Mouse (Mus musculus): Measurements from ENCODE around the gene Inhba. TPM values are rescaled to one million over a fixed set of nuclear protein-coding genes. Genes with fewer than 3 reads are reported as not detected.

The Inhba gene
- total RNA-seq (2017) = 0.89 and 2.2 TPM in 2 replicates

DNA sequence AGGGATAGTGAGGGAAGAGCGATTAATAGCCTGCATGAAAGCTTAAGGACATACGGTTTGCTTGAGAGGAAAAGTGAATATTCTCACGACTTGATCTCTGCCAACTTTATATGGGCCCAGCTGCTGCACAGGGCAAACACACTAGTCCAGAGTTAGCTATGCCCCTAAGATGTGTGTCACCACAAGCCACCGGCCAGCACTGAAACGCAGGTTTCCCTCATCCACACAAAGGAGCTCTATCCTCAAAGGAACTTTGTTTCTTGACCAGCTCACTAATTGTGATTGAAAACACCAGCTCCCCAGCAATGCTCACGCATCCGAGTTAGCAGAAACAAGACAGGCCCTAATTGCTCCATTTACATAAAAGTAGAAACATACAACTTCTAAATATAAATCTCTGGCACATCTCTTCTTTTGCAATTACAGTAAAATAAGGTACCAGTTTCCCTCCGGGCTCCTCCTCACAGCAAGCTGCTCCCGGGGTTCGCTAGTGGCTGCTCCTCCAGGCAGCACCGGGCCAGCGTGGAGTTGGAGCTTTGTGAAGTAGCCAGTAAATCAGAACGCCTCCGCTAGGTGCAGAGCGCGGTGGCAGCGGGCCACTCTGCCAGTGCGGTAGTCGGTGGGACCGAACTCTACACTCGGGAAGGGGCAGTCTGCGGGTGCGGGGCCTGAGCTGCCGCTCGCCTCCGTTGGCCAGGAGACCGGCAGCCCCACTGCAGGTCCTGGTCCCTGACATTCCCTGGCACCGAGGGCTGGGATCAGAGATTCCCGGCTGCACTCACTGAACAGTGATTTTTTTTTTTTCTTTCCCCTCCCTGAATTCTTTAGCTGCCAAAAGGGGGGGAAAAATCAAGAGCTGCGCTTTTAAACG, at the start of gene Inhba:
Gene Inhba, plus strand, starts transcription at position 480 of the 871 bp plus-strand sequence.
- peak; percentile 60 to 72 for ATAC-seq (replicated peaks in 1 of 2; ENCODE audit: insufficient read depth in 1 of 2, low FRiP score in 2 of 2, low TSS enrichment in 1 of 2, low read depth in 1 of 2, poor library complexity in 2 of 2, severe bottlenecking in 2 of 2)

- no peak for ATAC-seq (replicated peaks in 1 of 2; ENCODE audit: insufficient read depth in 1 of 2, low FRiP score in 2 of 2, low TSS enrichment in 1 of 2, low read depth in 1 of 2, poor library complexity in 2 of 2, severe bottlenecking in 2 of 2)
Observed at GRCm38 (mm10) chr13:15976584-15976983, 35.1 kb upstream of the Inhba start.

DNA sequence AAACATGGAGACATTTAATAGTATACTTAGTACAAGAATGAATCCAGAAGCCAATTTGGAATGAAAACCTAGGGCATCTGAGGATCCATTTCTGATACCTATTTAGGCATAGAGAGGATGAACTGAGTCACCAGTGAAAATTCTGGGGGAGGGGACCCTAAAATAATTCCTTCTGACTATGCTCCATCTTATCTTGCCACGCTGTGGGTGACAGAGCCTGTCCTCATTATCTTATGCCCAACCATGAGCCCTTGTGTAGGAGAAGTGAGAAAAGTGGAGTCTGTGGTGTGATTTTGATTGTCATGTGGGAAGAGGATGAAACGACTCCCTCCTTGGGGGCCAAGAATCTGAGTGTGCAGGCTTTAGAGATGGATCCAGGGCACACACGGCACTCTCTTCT, 32.1 kb upstream of the Inhba start:
- ATAC-seq (replicated peaks in 1 of 2; ENCODE audit: insufficient read depth in 1 of 2, low FRiP score in 2 of 2, low TSS enrichment in 1 of 2, low read depth in 1 of 2, poor library complexity in 2 of 2, severe bottlenecking in 2 of 2) = no peak

DNA sequence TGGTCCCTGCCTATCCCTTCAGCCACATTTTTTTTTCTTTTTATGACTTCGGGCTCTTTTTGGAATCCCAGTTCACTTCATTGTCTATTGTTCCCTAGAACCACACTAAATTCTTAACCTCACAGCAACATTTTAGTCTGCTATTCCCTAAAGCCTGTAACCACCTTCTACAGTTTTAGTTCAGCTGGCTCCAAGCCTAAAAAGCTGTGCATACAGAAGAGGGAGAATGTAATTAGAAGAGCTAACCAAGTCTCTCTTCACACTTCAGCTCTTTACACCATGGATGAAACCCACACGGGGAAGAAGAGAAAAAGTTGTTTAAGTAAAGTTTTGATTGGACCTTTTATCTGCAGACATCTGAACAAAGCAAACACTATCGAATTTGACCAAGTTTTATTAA, 29.6 kb upstream of the Inhba start:
- ATAC-seq (replicated peaks in 1 of 2; ENCODE audit: insufficient read depth in 1 of 2, low FRiP score in 2 of 2, low TSS enrichment in 1 of 2, low read depth in 1 of 2, poor library complexity in 2 of 2, severe bottlenecking in 2 of 2) = no peak

DNA sequence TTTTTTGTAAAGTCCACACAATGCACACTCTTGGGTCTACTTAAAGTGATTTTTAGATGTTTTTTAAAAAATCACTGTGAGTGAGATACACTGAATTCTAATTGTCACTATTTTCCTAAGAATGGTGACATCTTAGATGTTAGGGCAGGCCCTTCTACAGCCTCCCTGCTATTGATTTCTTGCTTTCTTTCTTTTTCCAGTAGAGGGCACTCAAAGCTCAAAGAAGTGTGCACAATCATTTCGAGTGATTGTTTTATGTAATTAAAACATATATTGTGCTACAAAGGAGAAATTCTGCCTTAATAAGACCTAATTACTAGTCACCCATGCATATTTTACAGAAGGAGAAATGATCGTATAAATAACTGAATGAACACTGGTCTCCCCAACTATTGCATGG, 25.9 kb upstream of the Inhba start:
- peak in 1 of 2 experiments; percentile 73; a peak in 2 of 4 replicates for ATAC-seq (replicated peaks in 1 of 2; ENCODE audit: insufficient read depth in 1 of 2, low FRiP score in 2 of 2, low TSS enrichment in 1 of 2, low read depth in 1 of 2, poor library complexity in 2 of 2, severe bottlenecking in 2 of 2)

DNA sequence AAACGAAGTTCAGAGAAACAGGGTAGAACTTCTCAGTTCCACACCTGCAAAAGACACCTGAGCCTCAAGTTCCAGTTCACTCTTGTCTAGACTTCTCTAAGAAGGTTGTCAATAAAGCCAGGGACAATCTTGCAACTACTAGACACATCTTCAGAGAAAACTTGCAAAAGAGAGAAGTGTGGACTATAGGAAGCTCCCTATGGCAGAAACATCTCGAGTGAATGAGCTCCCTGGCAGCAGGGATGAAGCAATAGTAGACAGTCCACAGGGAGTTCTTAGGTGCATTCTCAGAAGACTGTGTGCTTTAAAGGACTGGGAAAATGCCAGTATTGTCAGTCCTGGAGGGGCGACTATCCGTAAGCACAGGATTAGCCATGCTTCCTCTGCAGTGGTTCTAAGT, 25.5 kb upstream of the Inhba start:
- no peak for ATAC-seq (replicated peaks in 1 of 2; ENCODE audit: insufficient read depth in 1 of 2, low FRiP score in 2 of 2, low TSS enrichment in 1 of 2, low read depth in 1 of 2, poor library complexity in 2 of 2, severe bottlenecking in 2 of 2)

GRCm38 (mm10) chr13:15995314-15995713, 16.3 kb upstream of the Inhba start:
- no peak for ATAC-seq (replicated peaks in 1 of 2; ENCODE audit: insufficient read depth in 1 of 2, low FRiP score in 2 of 2, low TSS enrichment in 1 of 2, low read depth in 1 of 2, poor library complexity in 2 of 2, severe bottlenecking in 2 of 2)

DNA sequence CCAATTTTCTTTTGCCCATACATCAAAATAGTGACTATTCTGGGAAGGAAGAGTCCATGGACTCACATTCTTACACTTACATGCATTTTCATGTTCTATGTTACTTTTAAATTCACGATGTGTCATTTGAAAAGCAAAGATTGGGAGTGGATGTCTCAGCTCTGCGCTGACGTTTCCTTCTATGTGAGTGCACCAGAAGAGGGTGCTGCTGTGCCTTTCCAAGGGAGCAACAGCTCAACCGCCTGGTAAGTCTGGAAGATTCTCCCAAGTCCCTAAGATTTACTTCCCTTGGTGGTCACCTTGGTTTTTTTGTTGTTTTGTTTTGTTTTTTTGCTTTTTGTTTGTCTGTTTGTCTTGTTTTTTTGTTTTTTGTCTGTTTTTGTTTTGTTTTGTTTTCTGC, 6.1 kb upstream of the Inhba start:
- ATAC-seq (replicated peaks in 1 of 2; ENCODE audit: insufficient read depth in 1 of 2, low FRiP score in 2 of 2, low TSS enrichment in 1 of 2, low read depth in 1 of 2, poor library complexity in 2 of 2, severe bottlenecking in 2 of 2) = peak; percentile 68 to 73

GRCm38 (mm10) chr13:16007748-16008147, 3.9 kb upstream of the Inhba start:
- ATAC-seq (replicated peaks in 1 of 2; ENCODE audit: insufficient read depth in 1 of 2, low FRiP score in 2 of 2, low TSS enrichment in 1 of 2, low read depth in 1 of 2, poor library complexity in 2 of 2, severe bottlenecking in 2 of 2) = no peak

- ATAC-seq (replicated peaks in 1 of 2; ENCODE audit: insufficient read depth in 1 of 2, low FRiP score in 2 of 2, low TSS enrichment in 1 of 2, low read depth in 1 of 2, poor library complexity in 2 of 2, severe bottlenecking in 2 of 2) = no peak
Observed at GRCm38 (mm10) chr13:16008348-16008747, 3.3 kb upstream of the Inhba start.

- no peak for ATAC-seq (replicated peaks in 1 of 2; ENCODE audit: insufficient read depth in 1 of 2, low FRiP score in 2 of 2, low TSS enrichment in 1 of 2, low read depth in 1 of 2, poor library complexity in 2 of 2, severe bottlenecking in 2 of 2)
Observed at GRCm38 (mm10) chr13:16009766-16010465, 1.7 kb upstream of the Inhba start.

- no peak for ATAC-seq (replicated peaks in 1 of 2; ENCODE audit: insufficient read depth in 1 of 2, low FRiP score in 2 of 2, low TSS enrichment in 1 of 2, low read depth in 1 of 2, poor library complexity in 2 of 2, severe bottlenecking in 2 of 2)
Observed at GRCm38 (mm10) chr13:16010586-16010985, 1.1 kb upstream of the Inhba start.

GRCm38 (mm10) chr13:16012243-16012887, 714 bp downstream of the Inhba start:
- peak; percentile 97 for ATAC-seq (replicated peaks in 1 of 2; ENCODE audit: insufficient read depth in 1 of 2, low FRiP score in 2 of 2, low TSS enrichment in 1 of 2, low read depth in 1 of 2, poor library complexity in 2 of 2, severe bottlenecking in 2 of 2)

DNA sequence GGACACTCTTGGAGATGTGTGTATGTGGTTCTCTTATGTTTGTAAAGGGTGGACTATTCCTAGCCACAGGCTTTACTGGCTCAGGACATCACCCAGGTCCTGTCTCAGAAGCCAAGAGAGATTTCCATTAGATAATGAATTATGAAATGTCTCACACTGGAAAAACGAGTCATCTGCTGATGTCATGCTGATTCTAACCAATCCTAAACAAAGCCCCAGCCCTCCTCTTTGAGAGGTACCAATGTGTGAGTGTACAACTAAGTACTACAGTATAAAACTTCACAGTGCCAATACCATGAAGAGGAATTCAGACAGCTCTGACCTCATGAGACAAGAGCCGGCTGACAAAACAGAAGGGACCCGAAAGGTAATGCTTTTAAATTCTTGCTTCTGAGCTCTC, 2.5 kb downstream of the Inhba start:
- no peak for ATAC-seq (replicated peaks in 1 of 2; ENCODE audit: insufficient read depth in 1 of 2, low FRiP score in 2 of 2, low TSS enrichment in 1 of 2, low read depth in 1 of 2, poor library complexity in 2 of 2, severe bottlenecking in 2 of 2)

DNA sequence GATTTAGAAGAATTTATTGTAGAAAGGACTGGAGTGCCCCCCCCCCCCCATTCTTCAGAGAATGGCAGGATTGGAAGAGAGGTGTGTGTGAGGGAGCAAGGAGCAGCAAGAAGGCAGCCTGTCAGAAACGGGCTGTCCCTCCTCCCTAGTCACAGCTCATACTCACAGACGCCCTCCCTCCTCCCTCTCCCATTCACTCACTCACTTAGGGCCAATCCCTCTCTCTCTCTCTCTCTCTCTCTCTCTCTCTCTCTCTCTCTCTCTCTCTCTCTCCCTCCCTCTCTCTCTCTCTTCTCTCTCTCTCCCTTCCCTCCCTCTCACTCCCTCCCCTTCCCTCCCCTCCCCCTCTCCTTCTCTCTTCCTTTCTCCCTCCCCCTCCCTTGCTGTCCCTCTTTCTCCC, 4.9 kb downstream of the Inhba start:
- ATAC-seq (replicated peaks in 1 of 2; ENCODE audit: insufficient read depth in 1 of 2, low FRiP score in 2 of 2, low TSS enrichment in 1 of 2, low read depth in 1 of 2, poor library complexity in 2 of 2, severe bottlenecking in 2 of 2) = no peak

DNA sequence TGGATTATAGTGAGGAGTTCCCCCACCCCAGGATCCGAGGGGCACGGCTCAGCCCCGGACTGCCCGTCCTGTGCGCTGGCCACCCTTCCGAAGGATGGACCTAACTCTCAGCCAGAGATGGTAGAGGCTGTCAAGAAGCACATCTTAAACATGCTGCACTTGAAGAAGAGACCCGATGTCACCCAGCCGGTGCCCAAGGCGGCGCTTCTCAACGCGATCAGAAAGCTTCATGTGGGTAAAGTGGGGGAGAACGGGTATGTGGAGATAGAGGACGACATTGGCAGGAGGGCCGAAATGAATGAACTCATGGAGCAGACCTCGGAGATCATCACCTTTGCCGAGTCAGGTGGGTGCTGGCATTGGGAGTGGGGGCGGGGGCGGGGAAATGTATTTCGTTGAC, 5.7 kb downstream of the Inhba start:
- peak; percentile 0 to 5; a peak in 2 of 4 replicates for ATAC-seq (replicated peaks in 1 of 2; ENCODE audit: insufficient read depth in 1 of 2, low FRiP score in 2 of 2, low TSS enrichment in 1 of 2, low read depth in 1 of 2, poor library complexity in 2 of 2, severe bottlenecking in 2 of 2)

- ATAC-seq (replicated peaks in 1 of 2; ENCODE audit: insufficient read depth in 1 of 2, low FRiP score in 2 of 2, low TSS enrichment in 1 of 2, low read depth in 1 of 2, poor library complexity in 2 of 2, severe bottlenecking in 2 of 2) = peak; percentile 29 to 54; a peak in 3 of 4 replicates
Observed at GRCm38 (mm10) chr13:16017777-16018176, 6.1 kb downstream of the Inhba start.

Data from hematopoietic stem cell, adult 5-6 weeks (primary cell).